Mouse (Mus musculus) embryo, embryonic 11 days (tissue): Measurements from ENCODE around the gene Fgr.
A peak's percentile ranks its signal among the peaks of the same experiment; 100 is the strongest.
"Not testable (repeated sequence)": the region's sequence is repeated elsewhere in the genome, so short reads cannot be mapped to it uniquely, and the experiment has no call there.

ENCODE experiments used
- DNase-seq: peaks from one replicate; pipeline ENCODE4 v3.0.0-alpha.2; 2015

Fgr gene

GRCm38 (mm10) chr4:132973814-132974398 is at the start of gene Fgr:
Gene Fgr (plus strand): TSS chr4:132974095.
- no peak for DNase-seq

DNA sequence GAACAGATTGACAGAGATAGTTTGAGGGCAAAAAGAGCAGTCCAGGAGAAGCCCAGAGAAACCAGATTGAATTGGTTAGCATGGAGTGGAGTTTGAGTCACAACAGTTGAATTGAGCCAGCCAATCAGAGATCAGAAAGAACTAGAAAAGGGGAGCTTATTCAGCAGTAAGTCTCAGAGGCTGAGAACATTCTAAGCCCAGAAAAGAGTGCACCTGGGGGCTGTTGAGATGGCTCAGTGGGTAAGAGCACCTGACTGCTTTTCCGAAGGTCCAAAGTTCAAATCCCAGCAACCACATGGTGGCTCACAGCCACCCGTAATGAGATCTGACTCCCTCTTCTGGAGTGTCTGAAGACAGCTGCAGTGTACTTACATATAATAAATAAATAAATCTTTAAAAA is 47.4 kb upstream of the Fgr start:
- DNase-seq: not testable (repeated sequence)

DNA sequence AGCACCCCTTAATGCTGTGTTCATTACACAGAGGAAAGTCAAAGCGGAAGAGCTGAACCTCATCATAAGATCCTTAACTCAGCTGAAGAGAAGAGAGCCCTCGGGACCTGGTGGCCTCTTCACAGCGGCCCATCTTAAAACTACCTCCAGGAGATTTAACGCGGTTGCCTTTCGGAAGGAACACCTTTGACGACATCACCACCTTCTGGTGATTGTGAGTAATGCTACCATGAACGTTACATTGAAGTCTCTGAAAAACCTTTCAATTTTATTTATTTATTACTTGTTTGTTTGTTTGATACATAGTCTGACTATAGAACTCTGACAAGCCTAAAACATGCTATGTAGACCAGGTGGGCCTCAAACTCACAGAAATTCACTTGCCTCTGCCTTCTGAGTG is 43.1 kb upstream of the Fgr start:
- peak; percentile 76 for DNase-seq

DNA sequence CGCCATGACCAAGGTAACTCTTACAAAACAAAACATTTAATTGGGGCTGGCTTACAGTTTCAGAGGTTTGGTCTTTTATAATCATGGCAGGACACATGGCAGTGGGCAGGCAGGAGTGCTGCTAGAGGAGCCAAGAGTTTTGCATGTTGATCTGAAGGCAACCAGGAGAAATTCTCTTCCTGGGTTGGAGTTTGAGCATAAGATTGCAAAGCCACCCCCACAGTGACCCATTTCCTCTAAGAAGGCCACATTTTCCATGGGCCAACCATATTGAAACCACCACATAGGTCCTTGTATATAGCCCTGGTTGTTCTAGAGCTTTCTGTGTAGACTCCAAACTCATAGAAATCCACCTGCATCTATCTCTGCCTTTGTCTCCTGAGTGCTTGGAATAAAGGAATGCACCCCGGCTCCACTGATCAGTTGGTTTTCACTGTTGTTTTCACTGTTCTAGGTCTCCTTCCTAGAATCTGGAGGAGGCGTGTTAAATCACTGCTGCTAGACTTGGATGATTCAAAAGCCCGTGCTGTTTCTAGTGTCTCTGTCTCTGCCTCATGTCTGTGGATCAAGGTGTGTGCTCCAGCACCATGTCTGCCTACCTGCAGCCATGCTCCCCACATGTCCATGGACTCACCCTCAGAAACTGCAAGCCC is 41.0 kb upstream of the Fgr start:
- DNase-seq: no peak

- peak; percentile 55 for DNase-seq
Observed at GRCm38 (mm10) chr4:132934639-132935038, 39.3 kb upstream of the Fgr start.

DNA sequence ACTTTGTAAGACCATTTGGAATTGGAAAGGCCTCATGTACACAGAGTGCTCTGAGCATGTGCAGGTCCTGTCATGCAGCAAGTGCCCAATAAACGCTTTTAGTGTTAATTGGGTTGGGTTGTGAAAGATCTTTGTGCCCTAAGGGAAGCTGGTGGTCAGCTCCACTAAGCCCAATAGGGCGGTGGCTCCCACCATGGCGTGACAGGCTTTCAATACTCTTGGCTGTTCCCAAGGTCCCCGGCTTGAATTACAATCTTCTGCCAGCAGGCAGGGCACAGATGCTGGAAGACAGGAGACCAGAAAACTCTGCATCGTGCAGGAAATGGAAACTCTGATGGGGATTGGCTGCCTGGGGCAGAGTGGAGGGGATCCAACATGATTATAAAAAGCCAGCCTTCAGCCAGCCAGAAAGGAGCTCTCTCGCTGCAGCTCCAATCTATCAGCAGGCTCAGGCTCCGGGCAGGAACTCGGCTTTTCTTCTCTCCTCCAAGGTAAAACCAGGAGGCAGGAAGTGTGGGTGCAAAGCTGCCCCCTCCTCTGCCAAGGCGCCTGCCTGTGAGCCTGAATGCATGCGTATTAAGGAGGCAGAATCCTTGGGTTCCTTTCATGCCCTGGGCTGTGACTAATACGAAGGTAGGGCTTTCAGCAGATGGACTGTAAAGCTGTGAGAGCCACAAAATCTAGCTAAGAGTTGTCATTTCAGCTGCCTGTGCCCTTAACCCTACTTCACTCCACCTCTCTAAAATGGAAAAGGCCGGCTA is 35.5 kb upstream of the Fgr start:
- DNase-seq: peak; percentile 44

GRCm38 (mm10) chr4:132939421-132940127 is 34.3 kb upstream of the Fgr start:
- DNase-seq: peak; percentile 81

GRCm38 (mm10) chr4:132941012-132941729 is 32.7 kb upstream of the Fgr start:
- no peak for DNase-seq

DNA sequence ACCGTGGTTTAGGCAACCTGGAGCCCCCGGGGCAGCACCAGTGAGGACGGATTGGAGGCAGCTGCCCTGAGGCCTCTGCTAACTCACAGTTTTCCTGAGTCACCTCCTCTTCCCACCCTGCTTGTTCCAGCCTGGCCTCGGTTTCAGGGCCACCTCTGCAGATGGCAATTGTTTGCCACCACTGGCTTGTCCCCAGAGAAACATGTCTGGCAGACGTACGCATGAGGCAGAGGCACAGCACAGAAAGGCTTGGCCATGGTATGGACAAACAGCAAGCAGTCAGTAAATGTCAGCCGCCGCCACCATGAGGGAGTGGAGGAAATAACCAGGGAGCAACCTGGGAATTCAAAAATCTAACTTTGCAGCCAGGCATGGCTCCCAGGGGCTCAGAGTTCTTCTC is 30.8 kb upstream of the Fgr start:
- DNase-seq: no peak

GRCm38 (mm10) chr4:132944106-132944505 is 29.8 kb upstream of the Fgr start:
- no peak for DNase-seq

DNA sequence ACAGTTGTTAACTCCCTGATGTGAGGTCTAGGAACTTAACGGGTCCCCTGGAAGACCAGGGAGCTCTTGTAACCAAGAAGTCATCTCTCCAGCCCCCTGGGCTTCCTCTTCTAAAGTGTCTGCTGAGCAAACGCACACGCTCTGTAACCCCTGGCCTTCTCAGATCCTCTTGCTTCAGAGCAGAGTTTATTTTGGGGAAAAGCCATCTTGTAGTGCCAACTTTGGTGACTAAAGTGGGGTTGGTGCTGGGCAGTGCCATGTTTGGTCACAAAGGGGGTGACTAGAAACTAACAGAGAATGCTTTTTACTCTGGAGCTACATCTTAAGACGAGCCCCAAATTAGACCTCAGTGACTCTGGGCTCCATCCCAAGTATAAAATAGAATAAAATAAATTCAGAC is 29.1 kb upstream of the Fgr start:
- DNase-seq: no peak

GRCm38 (mm10) chr4:132945261-132946046 is 28.4 kb upstream of the Fgr start:
- DNase-seq: peak; percentile 88

DNA sequence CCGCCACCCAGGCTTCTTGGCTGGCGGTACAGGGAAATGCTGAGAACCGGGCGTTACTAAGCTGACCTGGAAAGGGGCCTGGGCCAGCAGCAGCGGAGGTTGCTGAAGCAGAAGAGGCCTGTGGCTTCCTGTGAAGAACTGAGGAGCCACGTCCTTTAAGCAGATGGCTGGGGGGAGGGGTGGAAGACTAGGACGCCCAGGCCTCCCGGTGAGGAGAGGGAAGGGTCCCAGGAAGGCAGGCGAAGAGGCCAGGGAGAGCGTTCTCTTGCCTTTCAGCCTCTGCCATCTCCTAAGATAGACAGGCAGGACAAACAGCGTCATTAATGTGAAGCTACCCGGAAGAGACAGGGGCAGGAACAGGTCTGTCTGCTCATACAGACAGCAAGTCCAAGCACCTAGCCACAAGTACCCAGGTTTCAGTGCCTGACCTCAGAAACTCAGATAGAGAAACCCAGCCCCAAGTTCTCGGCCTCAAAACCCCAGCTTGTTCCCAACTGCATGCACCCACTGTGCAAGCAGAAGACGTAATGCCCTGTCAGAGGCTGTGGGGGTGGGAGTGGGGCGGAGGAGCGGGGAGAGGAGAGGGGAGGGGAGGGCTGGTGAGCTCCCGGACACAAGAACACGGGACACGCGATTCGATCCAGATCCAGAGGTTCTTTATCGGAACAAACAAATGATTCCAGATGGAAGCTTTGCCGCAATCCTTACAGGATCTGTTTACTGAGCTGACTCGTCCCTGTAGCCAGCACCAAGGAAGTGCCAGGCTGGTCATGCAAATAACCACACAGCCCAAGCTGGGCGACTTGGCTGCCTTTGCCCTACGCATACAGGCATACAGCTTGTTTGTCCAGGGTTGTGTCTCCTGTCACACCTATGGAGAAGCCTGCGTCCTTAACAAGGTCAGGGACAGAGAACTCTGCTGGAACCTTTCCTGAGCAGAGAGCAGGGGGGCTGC is 27.6 kb upstream of the Fgr start:
- DNase-seq: peak; percentile 81

- DNase-seq: peak; percentile 70
Observed at GRCm38 (mm10) chr4:132949882-132950532, 23.9 kb upstream of the Fgr start.

- no peak for DNase-seq
Observed at GRCm38 (mm10) chr4:132950999-132951398, 22.9 kb upstream of the Fgr start.

DNA sequence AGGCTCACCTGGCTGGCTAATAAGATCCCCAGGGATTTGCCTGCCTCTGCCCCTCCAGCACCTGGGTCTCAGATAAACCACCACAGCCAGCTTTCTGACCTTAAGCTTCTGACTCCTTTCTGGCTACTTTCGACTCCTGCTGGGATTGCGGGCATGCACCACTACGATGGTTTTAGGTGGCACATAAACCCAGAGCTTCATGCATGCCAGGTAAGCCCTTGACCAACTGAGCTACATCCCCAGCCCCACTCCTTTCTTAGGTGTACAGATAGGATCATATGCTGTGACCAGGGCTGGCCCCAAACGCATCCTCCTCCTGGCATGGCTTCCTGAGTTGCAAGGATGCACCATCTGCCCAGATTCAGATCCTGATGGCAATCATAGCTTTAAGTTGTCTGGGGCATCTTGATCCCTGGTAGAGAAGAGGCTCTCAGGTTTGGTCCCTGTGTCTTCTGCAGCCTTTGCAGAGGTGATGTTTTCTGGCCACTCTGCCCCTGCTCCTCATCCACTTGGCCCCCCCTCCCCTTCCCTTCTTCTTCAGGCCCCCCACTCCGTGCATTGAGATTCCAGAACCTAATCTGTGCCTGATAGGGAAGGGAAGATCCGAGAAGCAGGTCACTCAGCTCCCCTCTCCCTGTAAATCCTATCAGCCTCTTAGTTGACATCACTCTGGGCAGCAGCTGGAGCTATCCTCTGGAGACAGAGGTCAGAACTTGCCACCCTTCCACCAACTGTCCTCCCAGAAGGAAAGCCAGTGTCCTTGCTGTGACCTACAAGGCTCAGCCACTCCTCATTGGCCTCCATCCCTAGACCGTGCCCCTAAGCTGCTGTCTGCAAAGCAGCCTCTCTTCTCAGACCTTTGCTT is 19.1 kb upstream of the Fgr start:
- DNase-seq: no peak

GRCm38 (mm10) chr4:132955395-132955791 is 18.5 kb upstream of the Fgr start:
- DNase-seq: no peak

DNA sequence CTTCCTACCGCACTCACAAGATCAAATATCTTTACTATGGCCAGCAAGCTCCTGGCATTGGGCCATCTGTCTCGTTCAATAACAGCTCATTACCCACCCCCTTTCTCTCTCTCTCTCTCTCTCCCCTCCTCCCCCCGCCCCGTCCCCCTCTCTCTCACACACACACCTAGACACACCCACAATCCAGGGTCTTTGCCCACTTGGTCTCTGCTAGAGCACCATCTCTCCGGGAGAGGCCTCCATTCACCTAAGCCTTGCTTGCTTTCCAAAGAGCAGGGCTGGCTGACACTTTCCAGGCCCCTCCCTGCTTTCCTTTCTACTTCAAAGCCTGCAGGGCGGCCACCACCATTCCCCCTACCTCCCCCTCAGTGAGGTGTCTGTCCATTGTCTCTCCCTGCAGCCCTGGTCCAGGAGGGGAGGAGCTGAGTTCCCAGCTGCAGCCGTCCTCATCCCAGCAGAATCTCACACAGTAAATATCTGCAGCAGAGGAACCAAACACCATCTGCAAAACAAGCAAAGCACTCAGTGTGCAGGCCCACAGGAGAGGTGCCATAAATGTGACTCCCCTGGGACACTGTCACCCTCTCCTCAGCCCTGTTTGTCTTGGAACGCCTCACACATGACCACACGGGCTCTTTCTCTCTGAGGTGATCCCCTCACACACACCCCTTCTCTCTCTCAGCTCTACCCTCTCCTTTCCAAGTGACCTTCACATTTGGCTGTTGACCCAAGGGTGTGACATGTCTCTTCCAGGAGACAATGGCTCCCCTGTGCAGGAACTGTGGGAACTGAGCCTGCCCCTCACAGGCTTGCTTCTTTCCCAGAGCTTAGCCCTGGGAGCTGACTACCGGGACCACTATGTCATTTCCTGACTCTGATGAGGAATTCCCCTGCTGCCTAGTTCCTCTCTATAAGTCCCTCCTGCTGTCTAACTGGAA is 14.9 kb upstream of the Fgr start:
- peak; percentile 74 for DNase-seq
